Mouse (Mus musculus) adrenal gland, postnatal 36 days (tissue): ENCODE data around the gene Lrmda. TPM values are rescaled to one million over a fixed set of nuclear protein-coding genes. Genes with fewer than 3 reads are reported as not detected.

ENCODE experiments used
- DNase-seq, 2 experiments: peaks; one replicate each; pipeline ENCODE4 v3.0.0; 2021; ENCODE audit warnings: mixed read lengths in 1 of 2
- total RNA-seq, 2 experiments: library from RNA; stranded (reverse); gene quantifications; 2 replicates each; pipeline ENCODE4 v1.2.3; 2021

The Lrmda gene
- total RNA-seq, 2 experiments from 2014 or later = 5.2 to 7.2 TPM

DNA sequence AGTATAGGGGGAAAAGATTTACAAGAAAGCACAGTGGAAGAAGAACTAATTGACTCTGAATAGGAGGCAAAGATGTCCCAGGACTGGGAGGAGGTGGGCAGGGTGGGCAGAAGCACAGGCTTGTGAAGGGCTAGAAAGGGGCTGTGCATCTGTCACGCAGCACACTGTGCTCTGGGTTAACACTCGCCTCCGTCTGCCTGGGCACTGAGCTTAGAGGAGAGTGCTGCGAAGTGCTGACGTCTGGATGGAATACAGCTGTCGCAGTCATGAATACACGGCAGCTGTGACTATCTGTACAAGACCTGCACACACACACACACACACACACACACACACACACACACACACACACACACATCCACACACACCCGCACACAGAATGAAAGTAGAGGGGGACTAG lies 73.6 kb downstream of the Lrmda start:
- no peak for DNase-seq

GRCm38 (mm10) chr14:22101961-22102805 lies 82.7 kb downstream of the Lrmda start:
- DNase-seq = no peak

DNA sequence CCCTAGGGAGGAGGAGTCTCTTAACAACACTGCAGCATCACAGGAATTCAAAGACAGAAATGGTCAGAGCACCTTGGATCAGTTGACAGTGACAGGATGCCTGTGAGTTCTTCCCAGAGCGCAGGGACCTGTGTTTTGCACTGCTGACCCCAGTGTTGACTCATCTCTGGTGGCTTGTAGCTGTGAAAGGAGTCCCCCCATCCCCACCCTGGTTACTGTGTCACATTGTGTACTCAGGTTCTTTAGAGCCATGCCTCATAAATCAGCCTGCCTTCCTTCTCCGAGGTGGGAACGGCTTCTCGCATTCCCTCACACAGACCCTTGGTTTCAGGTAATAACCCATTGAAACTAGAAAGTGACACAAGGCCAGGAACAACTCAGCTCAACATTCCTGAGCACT lies 86.3 kb downstream of the Lrmda start:
- DNase-seq = no peak

DNA sequence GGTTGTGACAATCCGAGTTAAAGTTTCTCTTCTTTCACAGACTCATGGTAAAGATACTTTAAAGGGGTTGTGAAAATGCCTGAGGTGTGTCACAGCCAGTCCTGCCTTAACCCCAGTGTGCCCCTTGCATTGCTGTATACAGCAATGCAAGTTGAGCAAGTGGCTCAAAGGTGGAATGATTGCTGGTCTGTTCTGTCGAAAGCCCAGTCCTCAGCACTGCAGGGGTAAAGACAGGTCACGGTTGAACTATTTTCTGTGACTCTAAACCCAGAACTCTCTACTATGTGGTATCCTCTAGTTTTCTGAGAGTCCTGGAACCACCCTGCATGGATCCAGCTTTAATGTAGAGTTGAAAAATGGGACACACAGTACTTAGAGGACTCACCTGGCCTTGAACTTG lies 87.3 kb downstream of the Lrmda start:
- no peak for DNase-seq

GRCm38 (mm10) chr14:22109423-22109822 lies 89.9 kb downstream of the Lrmda start:
- no peak for DNase-seq

DNA sequence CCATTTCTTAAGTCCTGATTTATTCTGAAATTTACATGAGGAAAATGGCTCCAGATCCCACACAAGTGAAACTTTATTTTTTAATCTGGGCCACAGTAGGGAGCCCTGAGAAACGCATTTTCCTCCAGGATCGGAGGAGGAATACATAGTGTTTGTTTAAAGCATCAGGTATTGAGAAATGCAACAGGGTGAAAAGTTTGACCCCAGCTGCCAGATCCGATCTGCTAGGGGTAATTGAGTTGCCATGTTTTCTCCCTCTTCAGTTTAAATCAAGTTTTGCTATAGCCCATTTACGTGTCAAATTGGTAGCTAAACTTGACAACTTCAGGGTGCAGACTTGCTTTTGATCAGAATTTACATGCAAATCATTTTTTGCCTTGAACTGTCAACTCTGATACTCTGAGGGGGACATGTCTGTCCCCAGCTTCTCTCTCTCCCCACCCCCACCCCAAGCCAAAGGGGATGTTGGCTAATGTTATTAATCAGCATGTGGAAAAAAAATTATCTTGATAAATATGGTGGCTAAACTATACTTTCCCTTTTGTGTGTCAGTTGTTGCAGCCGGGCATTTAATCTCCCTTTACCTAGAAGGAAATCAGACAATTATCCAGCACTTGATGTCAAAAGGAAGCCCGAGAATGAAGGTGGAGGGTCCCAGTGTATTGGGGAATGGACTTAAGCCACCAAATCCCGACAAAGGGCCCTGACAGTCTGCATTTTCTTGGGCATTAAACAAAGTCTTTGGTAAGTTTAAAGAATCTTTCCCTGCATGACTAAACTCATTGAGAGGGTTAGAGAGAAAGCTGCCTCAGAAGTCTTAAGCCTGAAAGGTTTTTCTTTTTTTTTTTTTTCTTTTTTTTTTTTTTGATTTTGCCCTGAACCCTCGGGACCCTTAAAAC lies 94.2 kb downstream of the Lrmda start:
- no peak for DNase-seq

DNA sequence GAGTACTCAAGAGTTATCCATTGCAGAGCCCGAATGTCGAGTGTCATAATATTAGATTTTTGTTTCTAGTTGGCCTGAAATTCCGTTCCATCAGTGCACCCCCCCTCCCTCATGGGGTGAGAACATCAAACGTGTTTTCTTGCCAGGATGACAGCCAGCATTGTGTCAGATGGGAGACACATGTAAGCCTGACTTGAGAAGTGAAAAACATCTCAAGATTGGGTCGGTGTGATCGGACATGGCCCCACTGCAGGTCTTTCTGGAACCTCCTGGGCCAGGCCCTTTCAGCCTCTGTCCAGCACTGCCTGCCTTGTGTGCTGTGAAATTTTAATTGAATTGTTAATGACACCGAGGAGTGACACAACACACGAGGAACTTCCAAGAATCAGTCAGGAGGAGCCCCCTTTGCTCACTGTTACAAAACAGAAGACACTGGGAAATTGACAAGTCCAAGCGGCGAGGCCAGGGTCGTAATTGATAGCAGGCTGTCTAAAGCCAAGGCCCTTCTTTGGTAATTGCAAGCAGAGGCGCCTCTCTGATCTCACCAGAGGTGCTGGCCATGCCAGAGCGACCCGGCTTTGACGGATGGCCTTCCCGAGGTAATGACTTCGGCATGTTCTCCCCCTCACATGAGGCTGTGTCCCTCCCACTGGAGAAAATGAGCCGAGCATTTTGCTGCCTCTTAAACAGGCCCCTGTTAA lies 95.3 kb downstream of the Lrmda start:
- DNase-seq = peak in 1 of 2 experiments; percentile 20

GRCm38 (mm10) chr14:22118096-22118495 lies 98.6 kb downstream of the Lrmda start:
- no peak for DNase-seq

GRCm38 (mm10) chr14:22118512-22118911 lies 99.0 kb downstream of the Lrmda start:
- DNase-seq = no peak

GRCm38 (mm10) chr14:22126276-22126675 lies 106.8 kb downstream of the Lrmda start:
- no peak for DNase-seq

DNA sequence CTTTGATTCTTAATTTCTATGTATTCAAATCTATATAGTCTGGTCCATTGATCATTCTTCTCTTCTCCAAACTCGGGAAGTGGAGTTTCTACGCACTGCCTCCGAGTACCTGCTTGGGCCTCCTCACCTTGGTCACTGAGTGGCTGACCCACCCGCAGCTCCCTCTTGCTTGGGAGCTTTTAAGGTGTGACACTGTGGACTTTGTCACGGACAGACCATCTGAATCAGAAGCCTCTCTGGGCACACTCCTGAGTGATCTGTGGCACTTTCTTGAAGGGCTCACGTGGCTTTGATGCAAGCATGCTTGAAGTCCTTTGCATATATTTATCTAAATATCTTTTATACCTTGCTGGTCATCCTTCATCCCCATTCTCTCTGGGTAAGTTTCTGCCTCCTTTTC lies 107.3 kb downstream of the Lrmda start:
- DNase-seq = no peak

GRCm38 (mm10) chr14:22130950-22131585 lies 111.6 kb downstream of the Lrmda start:
- no peak for DNase-seq

- no peak for DNase-seq
Observed at GRCm38 (mm10) chr14:22139281-22139680, 119.8 kb downstream of the Lrmda start.

DNA sequence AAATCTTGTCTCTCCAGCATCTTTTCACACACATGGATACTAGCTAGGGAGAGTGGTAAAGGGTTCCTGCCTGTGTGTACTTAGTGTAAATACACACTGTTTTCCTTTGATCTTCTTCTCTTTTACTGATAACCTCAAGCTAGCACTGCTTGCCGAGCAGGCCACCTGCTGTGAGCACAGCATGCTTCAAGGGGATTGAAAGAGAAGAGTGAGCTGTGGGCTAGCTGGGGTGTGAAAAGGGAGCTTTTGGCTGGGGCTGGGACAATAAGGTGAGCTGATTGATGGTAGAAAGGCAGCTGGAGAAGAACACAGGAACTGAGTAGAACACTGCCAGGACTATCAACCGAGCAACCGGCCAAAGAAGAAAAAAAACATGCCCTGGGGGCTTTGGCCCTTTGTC lies 124.5 kb downstream of the Lrmda start:
- no peak for DNase-seq

DNA sequence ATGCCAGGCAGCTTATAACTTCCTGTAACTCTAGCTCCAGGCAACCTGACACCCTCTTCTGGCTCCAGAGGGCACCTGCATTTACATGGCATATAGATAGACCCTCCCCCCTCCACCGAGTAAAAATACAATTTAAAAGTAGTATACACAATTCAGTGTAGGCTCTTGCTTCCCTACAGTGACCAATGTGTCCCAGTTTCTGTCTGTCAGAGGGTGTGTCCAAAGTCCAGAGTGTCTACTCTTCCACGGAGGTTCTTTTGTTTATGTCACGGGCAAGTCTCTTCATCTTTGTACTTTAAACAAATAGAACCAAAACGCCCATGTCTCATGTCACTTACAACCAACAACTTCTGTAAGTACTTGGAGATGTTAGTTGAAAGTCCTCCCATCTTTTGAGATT lies 126.4 kb downstream of the Lrmda start:
- DNase-seq = no peak

DNA sequence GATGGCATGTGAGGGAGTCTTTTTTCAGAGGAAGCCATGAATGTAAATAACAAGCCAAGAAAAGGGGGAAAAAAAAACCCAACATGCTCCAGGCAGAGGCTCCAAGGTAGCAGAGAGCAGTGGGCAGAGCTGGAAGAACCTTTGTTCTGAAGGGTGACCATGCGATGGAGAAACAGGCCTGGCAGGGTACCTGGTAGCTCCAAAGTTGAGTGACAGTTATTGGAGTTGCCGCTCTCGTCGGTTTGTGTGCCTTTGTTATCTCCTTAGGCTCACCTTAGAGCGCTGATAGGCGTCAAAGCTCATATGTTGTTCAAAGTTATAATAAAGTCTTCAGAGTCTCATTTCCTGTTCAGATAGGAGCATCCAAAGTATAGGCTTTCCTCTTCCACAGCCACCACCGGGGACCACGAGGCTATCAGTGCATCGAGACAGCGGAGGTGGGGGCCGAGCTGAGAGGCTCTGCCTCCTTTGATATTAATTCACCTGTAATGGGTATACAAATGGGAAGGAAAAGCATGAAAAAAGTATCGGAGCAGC lies 127.1 kb downstream of the Lrmda start:
- DNase-seq = no peak

- peak in 1 of 2 experiments; percentile 25 for DNase-seq
Observed at GRCm38 (mm10) chr14:22147341-22148024, 128.0 kb downstream of the Lrmda start.

DNA sequence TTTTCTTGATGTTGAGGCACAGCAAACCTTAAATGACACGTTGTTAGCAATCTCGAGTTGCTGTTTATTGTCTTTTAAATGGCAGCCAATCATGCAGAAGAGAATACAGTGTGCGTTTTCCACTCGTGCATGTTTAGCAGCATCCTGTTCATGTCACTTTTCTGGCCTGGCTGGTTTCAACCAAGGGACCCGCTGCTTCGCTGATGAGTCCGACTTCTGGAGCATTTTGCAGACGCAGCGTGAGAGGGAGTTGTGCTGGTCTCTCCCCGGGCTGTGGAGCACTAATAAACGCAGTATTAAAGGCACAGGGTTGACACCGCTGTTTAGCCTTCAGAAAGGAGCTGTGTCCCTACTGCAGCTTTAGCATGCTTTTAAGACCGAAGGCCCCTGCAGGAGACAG lies 133.2 kb downstream of the Lrmda start:
- DNase-seq = no peak

DNA sequence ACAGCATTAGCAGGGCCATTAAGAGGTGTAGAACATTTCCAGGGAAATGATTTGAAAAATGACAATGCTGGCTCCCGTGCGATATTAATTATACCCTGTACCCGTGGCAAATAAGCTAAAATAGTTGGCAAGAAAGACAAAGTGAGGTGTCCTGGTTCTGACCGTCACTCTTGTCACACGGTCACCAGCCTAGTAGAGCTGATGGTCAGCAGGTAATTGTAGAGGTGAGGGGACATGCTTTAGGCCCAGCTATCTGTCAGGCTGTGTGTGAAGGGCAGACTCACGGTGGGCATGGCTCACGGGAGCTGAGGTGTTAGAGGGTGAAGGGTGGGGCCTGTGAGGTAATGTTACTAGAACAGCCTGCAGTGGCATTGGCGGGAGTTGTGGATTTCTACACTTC lies 134.6 kb downstream of the Lrmda start:
- no peak for DNase-seq

- no peak for DNase-seq
Observed at GRCm38 (mm10) chr14:22155034-22155433, 135.5 kb downstream of the Lrmda start.

DNA sequence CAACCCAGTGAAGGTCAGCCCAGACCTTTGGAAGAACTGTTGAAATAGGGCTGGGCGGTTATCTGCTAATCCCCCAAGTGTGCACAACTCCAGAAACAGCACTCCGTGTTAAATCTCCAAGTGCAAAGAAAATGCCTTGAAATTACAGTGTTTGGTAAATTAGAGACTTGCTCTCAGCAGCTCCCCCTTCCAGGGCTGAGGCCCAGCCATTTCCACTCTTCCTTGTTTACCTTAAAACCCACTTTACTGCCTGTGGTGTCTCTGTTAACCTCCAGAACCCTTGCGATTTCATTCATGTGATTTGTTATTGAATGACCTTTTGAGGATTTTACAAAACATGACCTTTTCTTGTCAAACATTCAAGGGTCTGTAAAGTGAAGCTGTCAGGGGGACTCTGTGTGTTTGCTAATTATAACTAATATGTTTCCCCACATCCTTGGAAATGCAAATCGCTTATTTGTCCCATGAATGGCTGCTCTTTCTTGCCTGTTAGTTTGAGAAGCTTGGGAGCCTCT lies 136.1 kb downstream of the Lrmda start:
- no peak for DNase-seq
